Mouse (Mus musculus) liver, postnatal 0 days (tissue): ENCODE data around the gene Rnf113a2.

ENCODE experiments used
- CTCF ChIP-seq: sonication (generic); IDR thresholded peaks from 2 replicates; pipeline ENCODE4 v1.5.1; 2016; ENCODE audit warnings: antibody characterized with exemption, low read depth
- EP300 ChIP-seq: IDR thresholded peaks from 2 replicates; pipeline ENCODE4 v1.6.1; 2016; ENCODE audit warnings: antibody characterized with exemption, low read depth, mild to moderate bottlenecking

DNA sequence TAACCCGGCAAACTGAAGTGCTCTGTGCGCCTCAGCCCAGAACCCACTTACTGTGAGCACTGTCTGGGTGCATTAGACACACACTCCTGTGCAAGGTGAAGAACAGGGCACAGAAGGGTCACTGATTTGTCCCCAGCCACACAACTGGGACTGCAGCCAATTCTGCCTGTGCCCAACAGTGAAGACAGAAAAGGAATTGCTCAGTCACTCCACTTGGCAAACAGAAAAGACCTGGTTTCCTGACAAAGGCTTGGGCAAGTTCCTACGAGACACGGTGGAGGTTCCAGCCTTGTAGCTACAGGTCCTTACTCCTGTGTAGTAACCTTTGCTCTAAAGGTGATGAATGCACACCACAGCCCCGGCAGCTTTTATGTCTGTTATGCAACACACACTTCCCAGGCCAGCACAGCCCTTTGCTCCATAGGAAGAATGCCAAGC lies 32.3 kb upstream of the Rnf113a2 start:
- TF ChIP-seq CTCF = no peak
- TF ChIP-seq EP300 = peak; percentile 60; the same call in 1 of the 2 replicates
